Mouse (Mus musculus): ENCODE data around the gene Gm42715. TPM values are rescaled to one million over a fixed set of nuclear protein-coding genes. Genes with fewer than 3 reads are reported as not detected.
"Not testable (repeated sequence)": the region's sequence is repeated elsewhere in the genome, so short reads cannot be mapped to it uniquely, and the experiment has no call there.

The Gm42715 gene
- polyA plus RNA-seq, 1 experiment from 2014 or later, result 21.1 TPM

DNA sequence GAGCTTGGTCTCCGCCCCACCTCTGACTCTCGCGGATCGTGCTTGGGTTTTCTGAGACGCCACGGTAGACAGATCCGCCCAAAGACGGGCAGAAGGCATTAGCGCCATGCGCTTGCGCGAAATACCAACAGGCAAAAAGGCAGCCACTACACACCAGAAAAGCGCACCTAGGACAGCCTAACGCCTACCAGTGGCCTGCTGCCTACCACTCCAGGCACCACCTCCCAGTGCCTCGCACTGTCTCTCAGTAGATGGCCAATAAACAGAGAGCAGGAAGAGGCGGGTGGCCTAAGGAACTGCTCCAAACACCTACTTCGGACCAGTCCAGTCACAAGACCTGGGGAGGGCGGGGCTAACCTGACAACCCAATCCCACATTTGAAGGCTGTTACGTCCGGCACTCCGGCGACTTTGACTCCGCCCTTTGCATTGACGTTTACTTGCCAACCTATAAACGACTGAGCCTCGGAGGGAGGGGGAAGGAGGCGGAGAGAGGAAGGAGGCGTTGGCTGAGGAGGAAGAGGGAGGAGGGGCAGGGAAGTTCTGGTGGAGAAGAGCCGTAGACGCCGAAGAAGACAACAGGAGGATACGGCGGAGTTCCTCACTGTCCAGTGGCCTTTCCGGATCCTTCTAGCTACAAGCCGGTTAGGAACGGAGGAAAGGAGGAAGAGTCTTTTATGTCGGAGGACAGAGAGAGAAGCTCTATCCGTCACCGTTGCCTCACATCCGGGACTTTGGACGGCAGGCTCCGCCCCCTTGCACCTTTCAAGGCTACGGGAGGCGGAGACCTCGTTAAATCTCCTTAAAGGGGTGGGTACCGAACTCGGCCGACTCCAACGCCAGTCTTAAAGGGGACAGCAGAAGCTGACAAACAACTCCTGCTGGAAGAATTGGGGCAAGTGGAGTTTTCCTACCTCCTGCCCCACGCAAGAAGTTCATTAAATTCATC is 41.4 kb upstream of the Gm42715 start:
- in situ Hi-C loops (cut with MboI; ENCODE audit: low pct_unique_long_range_greater_than_20kb), result no loop called here
- ChIA-PET CTCF (no interaction called here), POLR2A (interaction anchor here (0.6 to 2.7 kb wide), 8 partner anchors 10 to 132 kb away, joined by 3 to 12 read pairs (median 5); partner anchors contain the start of genes Srcap, Zfp689 and Zfp768)
- ATAC-seq (peak; percentile 86), DNase-seq (ENCODE audit: low read depth, low spot score) (peak; percentile 99)
- H3K27me3 ChIP-seq, result no peaks in the 10 kb centered on the region
- no peak for TF ChIP-seq CTCF (IDR thresholded peaks at IDR 0.05)

DNA sequence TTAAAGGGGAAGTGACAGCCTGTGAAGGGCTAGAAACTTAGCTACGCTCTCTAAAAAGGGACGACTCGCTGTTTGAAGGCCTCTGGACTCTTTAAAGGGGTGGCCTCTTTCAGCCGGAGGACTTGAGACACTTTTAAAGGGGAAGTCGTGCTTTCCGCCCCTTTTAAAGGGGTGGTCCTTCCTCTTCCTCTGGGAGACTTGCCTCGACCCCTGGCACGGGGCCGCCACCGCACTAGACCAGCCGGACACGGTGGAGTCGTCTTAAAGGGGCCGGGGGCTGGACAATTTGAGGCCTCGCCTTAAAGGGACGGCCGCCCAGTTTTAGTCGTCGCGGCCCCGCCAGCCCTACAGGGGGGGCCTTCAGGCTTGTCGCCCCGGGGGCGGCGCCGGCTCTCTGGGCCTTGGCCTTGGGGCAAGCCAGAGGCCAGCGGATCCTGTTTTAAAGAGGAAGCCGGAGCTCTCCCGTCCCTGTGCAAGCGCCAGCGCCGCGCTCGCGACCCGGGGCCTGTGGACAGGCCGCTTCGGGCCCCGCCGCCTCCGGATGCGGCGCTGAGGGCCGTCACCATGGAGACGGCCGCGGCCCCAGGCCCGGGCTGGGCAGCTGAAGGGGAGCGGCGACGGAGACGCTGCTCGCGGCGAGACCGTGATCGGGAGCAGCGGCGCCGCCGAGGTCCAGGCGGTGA is 40.6 kb upstream of the Gm42715 start, which contains the start of gene Fbrs:
TSS of gene Fbrs (plus strand) at position 565 of the 683 bp plus-strand sequence.
- DNase-seq (ENCODE audit: low read depth, low spot score) (peak; percentile 94), ATAC-seq (peak; percentile 51)
- CTCF ChIA-PET, result no interaction called here
- in situ Hi-C loops (cut with MboI; ENCODE audit: low pct_unique_long_range_greater_than_20kb), result no loop called here
- H3K27me3 ChIP-seq, result no peaks in the 10 kb centered on the region
- no peak for TF ChIP-seq CTCF (IDR thresholded peaks at IDR 0.05)
- POLR2A ChIA-PET, result interaction anchor here (0.9 to 2.7 kb wide), 7 partner anchors 7 to 133 kb away, joined by 3 to 12 read pairs (median 4); partner anchors contain the start of genes Srcap and Zfp768

DNA sequence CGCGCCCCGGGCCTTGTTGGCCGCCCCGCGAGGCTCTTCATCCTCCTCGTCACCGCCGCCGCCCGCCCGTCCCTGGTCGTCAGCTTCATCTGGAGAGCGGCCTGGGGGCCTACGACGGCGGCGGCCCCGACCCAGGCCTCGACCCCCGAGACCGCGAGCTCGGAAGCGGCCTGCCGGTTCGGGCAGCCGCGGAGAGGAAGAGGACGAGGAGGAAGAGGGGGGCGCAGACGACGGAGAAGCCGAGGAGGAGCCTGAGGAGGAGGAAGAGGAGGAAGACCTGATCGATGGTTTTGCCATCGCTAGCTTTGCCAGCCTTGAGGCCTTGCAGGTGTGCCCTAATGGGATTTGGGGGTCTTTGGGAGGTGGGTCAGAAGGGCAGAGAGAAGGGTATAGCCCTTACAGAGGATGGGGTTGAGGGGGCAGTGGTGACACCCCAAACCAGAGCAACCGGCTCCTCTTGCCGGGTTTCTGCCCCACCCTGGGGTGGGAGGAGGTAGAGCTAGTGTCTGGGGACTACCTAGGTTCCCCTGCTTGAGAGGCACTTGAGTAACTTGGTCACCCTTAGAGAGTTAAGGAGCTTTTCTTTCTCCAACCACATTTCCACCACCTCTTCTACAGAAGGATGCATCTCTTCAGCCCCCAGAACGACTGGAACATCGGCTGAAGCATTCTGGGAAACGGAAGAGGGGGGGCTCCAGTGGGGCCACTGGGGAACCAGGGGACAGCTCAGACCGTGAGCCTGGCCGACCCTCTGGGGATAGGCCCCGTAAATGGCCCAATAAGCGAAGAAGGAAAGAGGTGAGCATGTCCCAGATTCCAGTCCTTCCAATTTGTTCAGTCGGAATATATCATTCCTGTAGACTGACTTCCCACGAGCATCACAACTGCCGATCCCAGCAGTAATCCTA is 39.8 kb upstream of the Gm42715 start:
- no peaks in the 10 kb centered on the region for H3K27me3 ChIP-seq
- in situ Hi-C loops (cut with MboI; ENCODE audit: low pct_unique_long_range_greater_than_20kb), result no loop called here
- ATAC-seq (no peak), DNase-seq (ENCODE audit: low read depth, low spot score) (no peak)
- ChIA-PET CTCF (interaction anchor here (1.5 kb wide), 1 partner anchor 118 kb away, joined by 3 read pairs; no protein-coding TSS in a partner anchor), POLR2A (interaction anchor here (0.9 to 1.8 kb wide), 6 partner anchors 8 to 131 kb away, joined by 3 to 9 read pairs (median 5); no protein-coding TSS in a partner anchor)
- no peak for TF ChIP-seq CTCF (IDR thresholded peaks at IDR 0.05)

DNA sequence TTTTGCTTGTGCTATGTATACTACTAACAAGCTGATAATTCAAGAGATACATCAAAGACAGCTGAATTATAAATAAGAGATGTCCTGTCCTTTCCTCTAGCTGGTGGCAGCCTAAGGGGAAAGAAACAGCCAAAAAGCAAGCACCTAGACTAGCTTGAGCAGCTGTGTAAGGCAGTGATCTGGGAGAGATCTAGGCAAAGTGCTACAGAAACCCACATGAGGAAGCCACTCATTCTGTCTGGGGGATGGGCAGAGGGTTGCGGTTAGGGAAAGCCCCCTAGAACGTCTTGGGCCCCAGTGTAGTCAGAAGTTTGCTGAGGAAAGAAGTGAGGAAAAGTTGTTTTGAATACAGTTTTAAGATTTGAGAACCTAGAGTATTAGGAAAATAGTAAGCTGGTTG is 39.1 kb upstream of the Gm42715 start:
- POLR2A ChIA-PET, result interaction anchor here (1.3 to 1.7 kb wide), 3 partner anchors 9 to 19 kb away, joined by 3 to 9 read pairs (median 6); no protein-coding TSS in a partner anchor
- in situ Hi-C loops (cut with MboI; ENCODE audit: low pct_unique_long_range_greater_than_20kb), result no loop called here
- ATAC-seq (no peak), DNase-seq (ENCODE audit: low read depth, low spot score) (no peak)
- no peak for TF ChIP-seq CTCF (IDR thresholded peaks at IDR 0.05)
- CTCF ChIA-PET, result interaction anchor here (1.5 kb wide), 1 partner anchor 119 kb away, joined by 3 read pairs; no protein-coding TSS in a partner anchor
- no peaks in the 10 kb centered on the region for H3K27me3 ChIP-seq

DNA sequence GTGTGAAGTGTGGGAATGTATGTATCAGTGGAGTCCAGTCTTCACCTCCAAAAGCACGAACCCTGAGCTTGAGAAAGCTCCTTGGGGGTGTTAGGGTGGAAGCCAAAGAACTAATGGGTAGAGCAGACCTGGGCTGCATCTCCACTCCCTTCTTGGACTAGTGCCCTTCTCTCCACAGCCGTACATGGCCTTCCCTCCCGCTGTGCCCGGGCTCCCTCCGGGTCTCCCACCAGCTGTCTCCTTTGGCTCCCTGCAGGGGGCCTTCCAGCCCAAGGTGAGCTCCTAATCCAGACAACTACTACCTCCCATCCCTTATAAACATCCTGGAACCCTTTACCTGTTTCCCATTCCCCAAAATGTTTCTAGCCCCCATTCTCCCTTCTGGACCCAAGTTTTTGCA is 34.0 kb upstream of the Gm42715 start:
- DNase-seq (ENCODE audit: low read depth, low spot score) (no peak), ATAC-seq (no peak)
- ChIA-PET CTCF (no interaction called here), POLR2A (no interaction called here)
- TF ChIP-seq CTCF (IDR thresholded peaks at IDR 0.05), result no peak
- no peaks in the 10 kb centered on the region for H3K27me3 ChIP-seq
- in situ Hi-C loops (cut with MboI; ENCODE audit: low pct_unique_long_range_greater_than_20kb), result no loop called here

DNA sequence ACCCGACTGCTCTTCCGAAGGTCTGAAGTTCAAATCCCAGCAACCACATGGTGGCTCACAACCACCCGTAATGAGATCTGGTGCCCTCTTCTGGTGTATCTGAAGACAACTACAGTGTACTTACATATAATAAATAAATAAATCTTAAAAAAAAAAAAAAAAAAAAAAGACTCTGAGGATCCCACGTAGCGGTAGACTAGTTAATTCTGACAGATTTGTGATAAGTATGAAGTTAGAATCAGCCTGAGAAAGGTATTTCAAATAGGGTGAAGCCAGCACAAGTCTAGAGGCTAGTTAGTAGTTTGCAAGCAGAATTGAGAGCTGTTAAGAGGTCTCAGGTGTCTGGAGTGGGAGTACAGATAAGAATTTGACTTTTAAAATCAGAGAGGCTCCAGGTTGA is 31.0 kb upstream of the Gm42715 start:
- H3K27me3 ChIP-seq; in situ Hi-C loops (cut with MboI; ENCODE audit: low pct_unique_long_range_greater_than_20kb); DNase-seq (ENCODE audit: low read depth, low spot score); ATAC-seq: not testable (repeated sequence)
- CTCF ChIA-PET, result interaction anchor here (1.2 kb wide), 1 partner anchor 9 kb away, joined by 3 read pairs; no protein-coding TSS in a partner anchor
- POLR2A ChIA-PET, result interaction anchor here (0.7 to 1.1 kb wide), 2 partner anchors 9 to 10 kb away, joined by 6 read pairs; partner anchors contain the start of gene Fbrs

DNA sequence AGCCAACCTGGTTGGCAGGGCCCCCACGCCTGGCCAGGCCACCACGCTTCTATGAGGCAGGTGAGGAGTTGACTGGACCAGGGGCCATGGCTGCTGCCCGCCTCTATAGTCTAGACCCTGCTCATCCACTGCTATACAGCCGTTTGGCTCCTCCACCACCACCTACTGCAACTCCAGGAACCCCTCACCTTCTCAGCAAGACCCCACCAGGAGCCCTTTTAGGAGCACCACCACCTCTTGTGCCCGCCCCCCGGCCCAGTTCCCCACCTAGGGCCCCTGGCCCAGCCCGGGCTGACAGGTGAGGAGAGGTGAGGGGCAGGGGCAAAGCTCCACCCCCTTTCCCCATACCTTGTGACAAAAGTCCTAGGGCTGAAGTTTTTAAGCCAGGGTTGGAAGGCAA is 29.4 kb upstream of the Gm42715 start:
- no peak for DNase-seq (ENCODE audit: low read depth, low spot score)
- TF ChIP-seq CTCF (IDR thresholded peaks at IDR 0.05), result no peak
- H3K27me3 ChIP-seq, result no peaks in the 10 kb centered on the region
- ChIA-PET CTCF (no interaction called here), POLR2A (interaction anchor here (0.7 to 0.9 kb wide), 2 partner anchors 13 to 49 kb away, joined by 3 read pairs; no protein-coding TSS in a partner anchor)
- in situ Hi-C loops (cut with MboI; ENCODE audit: low pct_unique_long_range_greater_than_20kb), result no loop called here
- ATAC-seq, result no peak

DNA sequence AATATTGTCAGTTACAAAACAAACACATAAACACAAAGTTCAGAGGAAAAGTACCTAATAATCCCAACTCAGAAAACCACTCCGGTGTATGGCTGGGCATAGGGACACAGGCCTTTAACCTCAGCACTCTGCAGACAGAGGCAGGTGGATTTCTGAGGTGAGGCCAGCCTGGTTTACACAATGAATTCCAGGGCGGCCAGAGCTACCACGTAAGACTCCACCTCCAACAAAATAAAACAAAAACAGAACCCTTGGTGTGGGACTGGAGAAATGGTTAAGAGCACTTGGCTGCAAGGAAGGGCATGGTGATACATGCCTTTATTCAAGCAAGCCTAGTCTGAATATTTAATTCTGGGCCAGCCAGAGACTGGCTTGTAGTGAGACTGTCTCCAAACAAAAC is 27.5 kb upstream of the Gm42715 start:
- POLR2A ChIA-PET, result no interaction called here
- in situ Hi-C loops (cut with MboI; ENCODE audit: low pct_unique_long_range_greater_than_20kb), result no loop called here

DNA sequence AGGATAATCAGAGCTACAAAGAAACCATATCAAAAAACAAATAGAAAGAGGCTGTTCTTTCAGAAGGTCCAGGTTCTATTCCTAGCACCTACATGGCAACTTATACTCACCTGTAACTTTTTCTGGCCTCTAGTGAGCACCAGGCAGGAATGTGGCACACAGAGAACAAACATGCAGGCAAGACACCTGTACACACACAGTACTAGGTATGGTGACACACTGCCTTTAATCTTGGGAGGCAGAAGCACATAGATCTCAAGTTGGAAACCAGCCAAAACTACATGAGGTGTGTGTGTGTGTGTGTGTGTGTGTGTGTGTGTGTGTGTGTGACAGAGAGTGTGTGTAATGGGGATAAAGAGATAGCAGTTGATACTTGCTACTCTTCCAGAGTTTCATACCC is 24.7 kb upstream of the Gm42715 start:
- ATAC-seq, result no peak
- CTCF ChIA-PET, result interaction anchor here (0.8 kb wide), 1 partner anchor 133 kb away, joined by 3 read pairs; no protein-coding TSS in a partner anchor
- H3K27me3 ChIP-seq, result no peaks in the 10 kb centered on the region
- in situ Hi-C loops (cut with MboI; ENCODE audit: low pct_unique_long_range_greater_than_20kb), result no loop called here
- TF ChIP-seq CTCF (IDR thresholded peaks at IDR 0.05), result no peak
- POLR2A ChIA-PET, result interaction anchor here (2.1 kb wide), 1 partner anchor 12 kb away, joined by 5 read pairs; no protein-coding TSS in a partner anchor
- DNase-seq (ENCODE audit: low read depth, low spot score), result no peak

More for the DNA sequence above, 27.5 kb upstream of the Gm42715 start:
- CTCF ChIA-PET, result no interaction called here
- H3K27me3 ChIP-seq, result no peaks in the 10 kb centered on the region
- no peak for TF ChIP-seq CTCF (IDR thresholded peaks at IDR 0.05)
- DNase-seq (ENCODE audit: low read depth, low spot score), result no peak
- ATAC-seq, result no peak

Data from Patski (cell line).